Mouse (Mus musculus): Measurements from ENCODE around the gene Dek.

DNA sequence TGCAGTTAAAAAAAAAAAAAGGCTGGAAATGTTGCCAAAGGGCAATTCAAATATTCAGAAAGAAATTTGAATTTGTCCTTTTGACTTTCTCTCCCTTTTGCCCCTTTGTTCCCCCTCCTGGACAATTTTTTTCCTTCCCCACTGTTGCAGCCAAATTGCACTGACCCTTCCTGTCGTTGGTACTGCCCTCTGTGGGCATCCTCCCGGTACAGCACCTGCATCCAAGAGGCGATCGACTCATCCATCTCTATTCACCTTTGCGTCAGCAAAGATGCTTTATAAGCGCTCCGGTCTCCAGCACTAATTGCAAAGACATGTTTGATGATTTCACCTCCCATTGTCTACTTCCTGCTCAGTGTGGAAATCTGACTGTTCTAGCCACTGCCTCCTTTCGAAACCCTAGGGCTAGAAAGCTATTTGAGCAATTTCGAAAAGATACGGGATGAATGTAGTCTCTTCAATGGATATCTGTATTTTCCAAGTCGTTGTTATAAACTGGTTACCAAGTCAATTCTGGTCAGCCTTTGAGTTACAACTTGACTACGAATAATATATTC is 15.4 kb upstream of the Dek start:
- no peak for TF ChIP-seq POLR2A (IDR thresholded peaks at IDR 0.05; ENCODE audit: low read depth, low read length)
- peak; percentile 34 for TF ChIP-seq CTCF (conservative IDR thresholded peaks at IDR 0.05; ENCODE audit: insufficient read depth, insufficient read length, low read depth, low read length)

Measured in kidney, adult 2 months (tissue).